Mouse (Mus musculus): Measurements from ENCODE around the gene Nuak1.

The Nuak1 gene

GRCm38 (mm10) chr10:84446661-84447060 lies 6.3 kb upstream of the Nuak1 start:
- no peak for DNase-seq

GRCm38 (mm10) chr10:84444396-84444795 lies 4.0 kb upstream of the Nuak1 start:
- DNase-seq = no peak

- no peak for DNase-seq
These were observed 1.4 kb upstream of the Nuak1 start for GRCm38 (mm10) chr10:84441846-84442245.

GRCm38 (mm10) chr10:84441434-84441785 lies 1.0 kb upstream of the Nuak1 start:
- DNase-seq = no peak

- DNase-seq = no peak
These were observed 236 bp downstream of the Nuak1 start for GRCm38 (mm10) chr10:84440181-84440540.

GRCm38 (mm10) chr10:84439228-84439596 lies 1.2 kb downstream of the Nuak1 start:
- DNase-seq = no peak

- DNase-seq = no peak
These were observed 1.8 kb downstream of the Nuak1 start for GRCm38 (mm10) chr10:84438466-84439227.

GRCm38 (mm10) chr10:84438049-84438422 lies 2.4 kb downstream of the Nuak1 start:
- DNase-seq = peak; percentile 92

- no peak for DNase-seq
These were observed 3.0 kb downstream of the Nuak1 start for GRCm38 (mm10) chr10:84437166-84438048.

GRCm38 (mm10) chr10:84435930-84436329 lies 4.5 kb downstream of the Nuak1 start:
- no peak for DNase-seq

GRCm38 (mm10) chr10:84433193-84433801 lies 7.1 kb downstream of the Nuak1 start:
- DNase-seq = no peak

- DNase-seq = no peak
These were observed 16.0 kb downstream of the Nuak1 start for GRCm38 (mm10) chr10:84424374-84424773.

- no peak for DNase-seq
These were observed 16.5 kb downstream of the Nuak1 start for GRCm38 (mm10) chr10:84423903-84424302.

GRCm38 (mm10) chr10:84420589-84420988 lies 19.8 kb downstream of the Nuak1 start:
- no peak for DNase-seq

- no peak for DNase-seq
These were observed 22.0 kb downstream of the Nuak1 start for GRCm38 (mm10) chr10:84418421-84418820.

- DNase-seq = no peak
These were observed 23.6 kb downstream of the Nuak1 start for GRCm38 (mm10) chr10:84416752-84417151.

GRCm38 (mm10) chr10:84414981-84415700 lies 25.3 kb downstream of the Nuak1 start:
- DNase-seq = no peak

GRCm38 (mm10) chr10:84413310-84413709 lies 27.1 kb downstream of the Nuak1 start:
- DNase-seq = no peak

GRCm38 (mm10) chr10:84412326-84412962 lies 28.0 kb downstream of the Nuak1 start:
- no peak for DNase-seq

- no peak for DNase-seq
These were observed 29.0 kb downstream of the Nuak1 start for GRCm38 (mm10) chr10:84411122-84412105.

- DNase-seq = no peak
These were observed 31.3 kb downstream of the Nuak1 start for GRCm38 (mm10) chr10:84408965-84409660.
